ENCODE assay signal across 21 mouse cellular contexts in genomic region chr1:84550065-84550368, GRCm38 (mm10).
DNase-seq lines count a peak whose midpoint lies in the region; ATAC-seq lines count a peak whose summit lies in the region.
"Had no signal": no experiment of that assay in that cellular context is flagged by ENCODE, and none has a peak within 500 bp of the region (broad histone marks: within the 10 kb centered on the region; RNA-seq: fewer than 3 reads in every experiment).

No protein-coding gene starts in this region.

- WGBS in kidney, embryonic 15.5 days = 48% methylated on average over 2 of the region's 2 CpGs
- WGBS in limb, embryonic 15.5 days = 12% methylated on average over 2 of the region's 2 CpGs

- H3K36me3 ChIP-seq in kidney, embryonic 15.5 days = no peaks in the 10 kb centered on the region
- H3K36me3 ChIP-seq in limb, embryonic 15.5 days = no peaks in the 10 kb centered on the region
- H3K36me3 ChIP-seq: heart, embryonic 15.5 days; liver, embryonic 15.5 days had no signal

- no peak overlapping the region for H3K4me2 ChIP-seq in kidney, embryonic 15.5 days
- H3K4me2 ChIP-seq in limb, embryonic 15.5 days = no peak overlapping the region
- H3K4me2 ChIP-seq: heart, embryonic 15.5 days; liver, embryonic 15.5 days; midbrain, embryonic 11.5 days had no signal

- peak; percentile 73 for ATAC-seq in frontal cortex, adult (ENCODE audit: low TSS enrichment)
- ATAC-seq in kidney, embryonic 15.5 days (replicated peaks; ENCODE audit: low FRiP score) = 0 out of 2 replicates have a peak, but pooled peaks have one; percentile 6
- ATAC-seq in limb, embryonic 15.5 days (ENCODE audit: insufficient number of reproducible peaks, low FRiP score, low TSS enrichment, low read depth) = peak; percentile 35
- ATAC-seq: intestine, postnatal 0 days; lung, postnatal 0 days had no signal

- H3K4me1 ChIP-seq in kidney, embryonic 15.5 days = no peaks in the 10 kb centered on the region
- no peaks in the 10 kb centered on the region for H3K4me1 ChIP-seq in limb, embryonic 15.5 days
- H3K4me1 ChIP-seq: liver, embryonic 15.5 days had no signal

- H3K27ac ChIP-seq in kidney, embryonic 15.5 days = peak overlapping the region; percentile 70
- peak overlapping the region; percentile 43 for H3K27ac ChIP-seq in limb, embryonic 15.5 days
- H3K27ac ChIP-seq: heart, embryonic 15.5 days; left cerebral cortex, adult 2 months; liver, embryonic 15.5 days had no signal

- H3K4me3 ChIP-seq in kidney, embryonic 15.5 days (replicated peaks) = no peak overlapping the region
- H3K4me3 ChIP-seq in limb, embryonic 15.5 days = no peak overlapping the region
- H3K4me3 ChIP-seq: heart, embryonic 15.5 days; left cerebral cortex, adult 2 months; liver, embryonic 15.5 days had no signal

- DNase-seq in frontal cortex, postnatal 14 days (ENCODE audit: low spot score in 2 of 2) = no peak
- no peak for DNase-seq in kidney, postnatal 10 days
- peak; percentile 36 for DNase-seq in brain, adult 2 months (ENCODE audit: low read depth, low spot score)
- no peak for DNase-seq in layer of hippocampus, postnatal 25 days (ENCODE audit: extremely low spot score in 1 of 2, low spot score in 1 of 2)
- DNase-seq: B cell, adult 2 months; cerebellum, adult 2 months; cerebellum, postnatal 36 days; heart, adult 18-20 months; kidney, postnatal 36 days; left cerebral cortex, postnatal 4 days; right cerebral cortex, postnatal 14 days; spleen, adult 18-20 months had no signal

- no peak overlapping the region for H3K9ac ChIP-seq in kidney, embryonic 15.5 days
- H3K9ac ChIP-seq in limb, embryonic 15.5 days = no peak overlapping the region
- H3K9ac ChIP-seq: heart, embryonic 15.5 days; liver, embryonic 15.5 days had no signal

- no peaks in the 10 kb centered on the region for H3K27me3 ChIP-seq in kidney, embryonic 15.5 days
- 0 out of 2 replicates have a peak, but pooled peaks cover 4% of the 10 kb centered on the region for H3K27me3 ChIP-seq in limb, embryonic 15.5 days
- H3K27me3 ChIP-seq: heart, embryonic 15.5 days; liver, embryonic 15.5 days had no signal

- H3K9me3 ChIP-seq in kidney, embryonic 15.5 days (replicated peaks) = no peaks in the 10 kb centered on the region
- H3K9me3 ChIP-seq in limb, embryonic 15.5 days = no peaks in the 10 kb centered on the region
- H3K9me3 ChIP-seq: heart, embryonic 15.5 days; liver, embryonic 15.5 days had no signal

Comparison
In these comparisons a context has a peak if more than half of its experiments do, and no peak if none do; other contexts are left out.
1. ATAC-seq: peak in every context shown above with its lines; median percentile 73 in frontal cortex, adult; 35 in limb, embryonic 15.5 days; 6 in kidney, embryonic 15.5 days.